Mouse (Mus musculus) hindbrain, postnatal 0 days (tissue): ENCODE measurements at regions not wholly inside any gene's neighbourhood (a gene's known extent, or its start where the extent isn't known, plus 50 kb on each side); places are given as distances from the start of the nearest gene placed in this dataset.

Experiments used
- ATAC-seq: fragments of 200-750 bp; cut with Nextera tagmentation; 2 replicates; pipeline ENCODE4 v1.8.0; 2017; ENCODE audit warnings: mild to moderate bottlenecking, moderate TSS enrichment, moderate library complexity
- DNase-seq: peaks from one replicate; pipeline ENCODE4 v3.0.0-alpha.2; 2015; ENCODE audit warnings: low spot score
- H3K27ac ChIP-seq: fragments of 300-500 bp; sonication (generic); 2 replicates; pipeline ENCODE4 v1.5.1; 2014; ENCODE audit warnings: mild to moderate bottlenecking
- H3K27me3 ChIP-seq: fragments of 300-500 bp; sonication (generic); 2 replicates; pipeline ENCODE4 v1.6.1; 2014; ENCODE audit warnings: low read length, mixed read lengths; ENCODE audit not compliant: insufficient read depth
- H3K36me3 ChIP-seq: fragments of 300-500 bp; sonication (generic); 2 replicates; pipeline ENCODE4 v1.6.1; 2014; ENCODE audit warnings: low read length, mixed read lengths; ENCODE audit not compliant: insufficient read depth
- H3K4me1 ChIP-seq: fragments of 300-500 bp; sonication (generic); 2 replicates; pipeline ENCODE4 v1.6.1; 2014; ENCODE audit warnings: antibody characterized with exemption, low read length, mixed read lengths; ENCODE audit not compliant: insufficient read depth
- H3K4me2 ChIP-seq: fragments of 300-500 bp; sonication (generic); 2 replicates; pipeline ENCODE4 v1.6.1; 2014; ENCODE audit warnings: low read depth, mild to moderate bottlenecking, low read length, moderate library complexity, mixed read lengths
- H3K4me3 ChIP-seq: fragments of 300-500 bp; sonication (generic); 2 replicates; pipeline ENCODE4 v1.5.1; 2014; ENCODE audit warnings: low read length
- H3K9ac ChIP-seq: fragments of 300-500 bp; sonication (generic); replicated peaks from 2 replicates; pipeline ENCODE4 v1.6.1; 2014; ENCODE audit warnings: mild to moderate bottlenecking, low read length, moderate library complexity, mixed read lengths
- H3K9me3 ChIP-seq: fragments of 300-500 bp; sonication (generic); 2 replicates; pipeline ENCODE4 v1.6.1; 2016; ENCODE audit warnings: low read length, mixed read lengths
- CTCF ChIP-seq: IDR thresholded peaks from 2 replicates; pipeline ENCODE4 v1.5.1; 2016; ENCODE audit warnings: antibody characterized with exemption, control low read depth, low read depth
- WGBS: fragments of 180-500 bp; shearing (Covaris S2); extraction: QIAGEN DNeasy Blood & Tissue Kit; methylation state at CpG from one replicate; pipeline ENCODE4 v1.1.7; 2014; 5-methylcytosine and 5-hydroxymethylcytosine counted together

DNA sequence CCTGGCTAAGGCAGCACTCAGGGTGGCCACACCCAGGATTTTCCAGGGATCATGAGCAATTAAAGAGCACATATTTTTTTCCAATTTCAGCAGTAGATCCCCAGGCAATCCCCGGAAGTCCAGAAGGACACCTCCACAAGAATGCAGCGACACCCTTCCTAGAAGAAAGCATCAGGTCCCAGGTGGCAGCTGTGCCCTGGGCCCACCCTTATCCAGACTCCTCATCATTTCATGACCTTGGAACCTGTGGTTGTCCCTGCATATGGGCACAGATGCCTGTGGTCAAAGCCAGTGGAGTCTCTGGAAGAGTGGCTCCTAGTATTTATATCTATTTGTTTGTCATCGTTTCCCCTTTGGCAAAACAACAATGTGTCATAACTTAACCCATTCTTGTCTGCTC, 120.8 kb downstream of the Sox11 start:
- DNase-seq = no peak
- WGBS = 87% methylated on average over 3 of the region's 3 CpGs
- Histone ChIP-seq H3K9me3 (no peaks in the 10 kb centered on the region), H3K27me3 (no peaks in the 10 kb centered on the region), H3K4me1 (no peaks in the 10 kb centered on the region), H3K4me3 (no peak overlapping the region), H3K4me2 (no peak overlapping the region), H3K27ac (no peak overlapping the region), H3K9ac (no peak overlapping the region), H3K36me3 (no peaks in the 10 kb centered on the region)
- no peak for ATAC-seq
- no peak for TF ChIP-seq CTCF

DNA sequence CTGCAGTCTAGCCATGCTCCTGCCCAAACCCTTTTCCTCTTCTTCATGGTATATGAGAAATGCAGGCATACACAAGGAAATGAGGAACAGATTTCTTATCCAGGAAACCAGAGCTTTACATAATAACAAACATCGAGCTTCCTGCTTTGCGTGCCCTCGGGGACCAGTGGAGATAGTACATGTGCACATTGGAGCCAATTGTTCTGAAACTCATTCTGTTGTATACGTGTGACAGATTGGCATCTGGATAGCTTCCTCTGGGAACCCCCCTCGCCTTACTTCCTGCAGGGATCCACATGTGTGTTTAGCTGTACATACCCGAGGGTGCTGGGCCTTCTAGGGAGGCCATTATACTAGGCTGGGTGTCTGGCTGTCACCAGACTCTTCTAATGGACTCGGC, 141.2 kb downstream of the Sox11 start:
- DNase-seq = no peak
- H3K4me3 ChIP-seq = no peak overlapping the region
- H3K9ac ChIP-seq = no peak overlapping the region
- no peaks in the 10 kb centered on the region for H3K9me3 ChIP-seq
- no peak for ATAC-seq
- no peaks in the 10 kb centered on the region for H3K27me3 ChIP-seq
- H3K4me1 ChIP-seq = no peaks in the 10 kb centered on the region
- H3K4me2 ChIP-seq = no peak overlapping the region
- H3K27ac ChIP-seq = no peak overlapping the region
- H3K36me3 ChIP-seq = no peaks in the 10 kb centered on the region
- TF ChIP-seq CTCF = no peak
- 71% methylated on average over 7 of the region's 7 CpGs for WGBS

DNA sequence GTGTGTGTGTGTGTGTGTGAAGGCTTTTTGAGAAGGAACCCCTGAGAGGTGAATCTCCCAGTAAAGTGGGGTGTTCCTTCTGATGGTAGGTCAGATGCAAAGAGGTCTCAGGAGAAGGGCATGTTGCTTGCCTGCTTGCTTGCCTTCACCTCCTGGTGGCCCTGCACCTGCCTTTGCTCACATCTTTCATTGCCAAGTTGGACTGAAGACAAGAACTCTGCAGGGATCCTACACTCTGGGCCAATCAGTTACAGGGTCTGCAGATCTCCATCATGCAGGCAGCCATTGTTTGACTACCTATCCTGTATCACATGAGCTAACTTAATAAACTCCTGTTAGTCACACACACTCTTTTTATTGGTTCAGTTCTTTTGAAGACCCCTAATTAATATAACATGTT, 148.4 kb downstream of the Sox11 start:
- no peaks in the 10 kb centered on the region for H3K4me1 ChIP-seq
- DNase-seq (no peak), ATAC-seq (no peak)
- H3K4me2 ChIP-seq = no peak overlapping the region
- no peaks in the 10 kb centered on the region for H3K27me3 ChIP-seq
- no peak for TF ChIP-seq CTCF
- no peak overlapping the region for H3K9ac ChIP-seq
- H3K4me3 ChIP-seq = no peak overlapping the region
- H3K27ac ChIP-seq = no peak overlapping the region
- no peaks in the 10 kb centered on the region for H3K36me3 ChIP-seq
- no peaks in the 10 kb centered on the region for H3K9me3 ChIP-seq

DNA sequence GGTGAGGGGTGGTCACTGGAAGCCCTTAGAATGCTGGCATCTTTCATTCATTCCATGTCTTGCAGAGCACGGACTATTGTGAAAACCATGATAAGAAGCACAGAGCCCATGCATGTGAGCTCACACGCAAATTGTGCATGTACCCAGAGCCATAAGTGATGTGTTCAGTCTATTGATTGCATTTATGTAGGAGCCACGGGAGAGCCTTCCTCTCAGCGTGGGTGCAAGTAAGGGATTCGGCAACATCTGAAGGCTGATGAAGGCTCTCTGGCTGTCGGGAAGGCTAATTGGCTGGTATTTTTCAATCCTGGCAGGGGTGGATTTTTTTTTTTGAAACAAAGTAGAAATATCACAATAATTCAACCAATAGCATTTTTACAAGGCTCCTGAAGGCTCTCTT, 150.5 kb downstream of the Sox11 start:
- H3K36me3 ChIP-seq = no peaks in the 10 kb centered on the region
- no peak for DNase-seq
- WGBS = 67% methylated on average over 6 of the region's 6 CpGs
- no peak for TF ChIP-seq CTCF
- no peak overlapping the region for H3K9ac ChIP-seq
- no peaks in the 10 kb centered on the region for H3K9me3 ChIP-seq
- H3K27me3 ChIP-seq = no peaks in the 10 kb centered on the region
- no peak overlapping the region for H3K4me3 ChIP-seq
- no peak for ATAC-seq
- H3K4me2 ChIP-seq = no peak overlapping the region
- H3K27ac ChIP-seq = no peak overlapping the region
- no peaks in the 10 kb centered on the region for H3K4me1 ChIP-seq

DNA sequence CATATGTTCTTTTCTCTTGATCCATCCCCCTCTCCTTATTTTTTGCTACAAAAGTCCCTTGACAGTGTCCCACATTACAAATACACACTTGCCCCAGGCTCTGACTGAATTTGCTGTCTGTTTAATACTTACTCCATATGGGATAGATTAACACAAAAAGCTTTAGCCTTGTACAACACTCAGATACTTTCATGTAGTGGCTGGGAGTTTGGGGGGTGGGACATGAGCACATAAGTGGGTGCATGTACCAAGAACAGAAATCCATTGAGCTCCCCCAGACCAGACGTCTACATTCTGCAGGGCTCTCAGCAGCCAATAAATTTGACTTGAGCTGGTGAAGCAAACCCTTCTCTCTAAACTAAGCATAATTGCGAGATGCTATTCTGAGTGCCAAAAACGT, 154.9 kb downstream of the Sox11 start:
- H3K9me3 ChIP-seq = no peaks in the 10 kb centered on the region
- DNase-seq (no peak), ATAC-seq (no peak)
- H3K4me1 ChIP-seq = peaks cover 5% of the 10 kb centered on the region; the same call in 1 of the 2 replicates
- no peak for TF ChIP-seq CTCF
- H3K4me3 ChIP-seq = no peak overlapping the region
- 70% methylated on average over 3 of the region's 3 CpGs for WGBS
- no peak overlapping the region for H3K4me2 ChIP-seq
- H3K36me3 ChIP-seq = no peaks in the 10 kb centered on the region
- H3K27ac ChIP-seq = no peak overlapping the region
- no peak overlapping the region for H3K9ac ChIP-seq
- H3K27me3 ChIP-seq = no peaks in the 10 kb centered on the region

DNA sequence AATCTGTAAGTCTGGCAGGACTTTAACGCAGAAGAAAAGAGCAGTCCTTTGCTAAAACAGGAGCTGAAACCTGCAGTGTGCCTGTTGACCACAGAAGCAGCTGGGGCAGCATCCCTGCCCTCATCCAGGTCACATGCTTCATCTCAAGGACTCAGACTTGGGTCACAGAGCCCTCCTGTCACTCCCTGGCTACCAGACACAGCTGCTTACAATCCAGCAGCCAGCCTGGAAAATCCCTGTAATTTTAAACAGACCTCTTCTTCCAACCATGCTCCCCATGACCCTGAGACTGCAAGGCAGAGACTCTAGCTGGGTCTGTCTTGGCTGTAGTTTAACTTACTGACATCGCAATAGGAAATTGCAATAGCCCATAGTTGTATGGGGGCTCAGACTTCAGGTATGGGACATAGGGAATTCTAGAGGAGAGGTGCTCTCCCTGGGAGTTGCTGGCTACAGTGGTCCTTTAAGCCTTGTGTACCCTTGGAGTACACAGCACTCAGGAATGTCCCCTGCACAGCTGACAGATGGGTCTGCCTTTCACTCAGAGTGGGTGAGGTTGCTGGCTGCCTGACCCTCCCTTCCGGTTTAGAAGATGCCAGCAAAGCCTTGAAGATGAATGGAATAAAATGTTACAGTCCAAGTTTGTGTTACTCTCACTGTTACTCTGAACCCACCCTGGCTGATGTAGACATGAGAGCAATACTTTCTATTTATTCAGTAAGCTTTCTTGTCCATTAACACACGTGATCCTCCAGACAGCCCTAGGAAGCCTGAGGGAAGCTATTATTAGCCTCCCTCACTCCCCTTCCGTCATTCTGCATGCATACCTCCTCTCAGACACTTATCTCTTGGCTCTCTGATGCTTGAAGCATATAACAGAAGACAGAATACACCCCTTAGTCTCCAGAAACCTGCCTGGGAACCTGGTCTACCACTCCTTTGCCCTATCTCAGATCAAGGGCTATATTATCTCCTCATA, 159.7 kb downstream of the Sox11 start:
- Histone ChIP-seq H3K4me2 (no peak overlapping the region), H3K4me1 (peaks cover 7% of the 10 kb centered on the region; the same call in 1 of the 2 replicates), H3K27ac (peak overlapping the region; percentile 41; the same call in 1 of the 2 replicates), H3K9me3 (no peaks in the 10 kb centered on the region), H3K4me3 (no peak overlapping the region), H3K9ac (no peak overlapping the region), H3K27me3 (no peaks in the 10 kb centered on the region), H3K36me3 (no peaks in the 10 kb centered on the region)
- 45% methylated on average over 5 of the region's 5 CpGs for WGBS
- DNase-seq (peak; percentile 40), ATAC-seq (0 out of 2 replicates have a peak, but pooled peaks have one; percentile 51)
- TF ChIP-seq CTCF = peak; percentile 35

DNA sequence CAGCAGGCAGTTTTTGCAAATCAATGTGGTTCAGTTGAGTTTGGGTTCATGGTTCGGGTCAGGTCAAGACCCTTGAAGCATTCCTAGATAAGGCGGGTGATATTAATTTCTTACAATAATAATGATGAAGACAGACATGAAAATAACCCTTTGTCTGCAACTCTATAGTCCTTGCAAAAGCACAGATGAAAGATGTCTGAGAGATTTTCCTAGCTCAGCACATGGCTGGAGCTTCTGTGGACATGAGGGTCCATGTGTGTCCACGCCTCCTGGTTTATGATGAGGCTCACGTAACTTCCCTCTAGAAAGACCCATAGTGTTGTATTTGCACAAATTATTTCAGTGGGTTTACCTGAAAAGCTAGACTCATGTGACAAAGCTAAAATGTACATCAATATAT, 168.8 kb downstream of the Sox11 start:
- Histone ChIP-seq H3K4me1 (no peaks in the 10 kb centered on the region), H3K27me3 (no peaks in the 10 kb centered on the region), H3K4me2 (no peak overlapping the region), H3K9ac (no peak overlapping the region), H3K9me3 (no peaks in the 10 kb centered on the region), H3K36me3 (no peaks in the 10 kb centered on the region), H3K27ac (no peak overlapping the region), H3K4me3 (no peak overlapping the region)
- WGBS = 86% methylated on average over 4 of the region's 4 CpGs
- no peak for ATAC-seq
- no peak for DNase-seq
- no peak for TF ChIP-seq CTCF
